Mouse (Mus musculus): ENCODE data around the gene Arl6ip4.

Arl6ip4 gene

DNA sequence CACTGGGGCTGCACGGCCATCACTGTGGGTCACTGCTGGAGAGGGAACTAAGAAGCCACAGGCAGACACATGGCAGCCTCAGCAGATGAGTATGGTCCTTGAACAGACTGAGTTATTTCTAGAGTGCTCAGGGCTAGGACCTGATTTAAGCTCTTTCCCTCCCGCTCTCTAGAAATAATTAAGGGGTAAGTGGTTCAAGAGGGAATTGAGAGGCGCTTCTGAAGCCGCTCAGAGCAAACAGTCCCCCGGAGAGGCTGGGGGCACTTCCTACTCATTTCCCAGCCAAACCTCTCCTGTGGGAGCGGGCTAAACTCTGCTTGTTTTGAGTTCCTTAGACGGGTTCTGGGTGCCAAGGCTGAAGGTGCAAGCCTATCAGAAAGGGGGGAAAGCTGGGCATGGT lies 35.0 kb downstream of the Arl6ip4 start:
- DNase-seq (ENCODE audit: low read depth) = no peak

DNA sequence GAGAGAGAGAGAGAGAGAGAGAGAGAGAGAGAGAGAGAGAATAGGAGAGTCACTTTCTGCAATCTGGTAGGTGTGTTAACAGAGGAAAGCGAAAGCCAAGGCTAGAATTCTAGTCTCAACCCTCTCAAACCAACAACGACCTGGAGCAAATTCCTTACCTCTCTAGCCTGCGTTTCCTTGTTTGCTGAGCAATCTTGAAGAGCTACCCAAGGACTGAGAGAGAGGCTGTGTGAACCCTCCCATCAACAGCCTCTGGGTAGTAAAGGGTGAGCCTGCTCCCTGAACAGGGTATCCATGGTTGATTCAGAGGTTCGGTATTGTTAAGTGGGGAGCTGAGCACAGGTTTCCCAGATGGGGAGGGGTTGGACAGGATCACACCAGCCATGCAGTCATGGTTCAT lies 36.8 kb downstream of the Arl6ip4 start:
- DNase-seq (ENCODE audit: low read depth) = no peak

DNA sequence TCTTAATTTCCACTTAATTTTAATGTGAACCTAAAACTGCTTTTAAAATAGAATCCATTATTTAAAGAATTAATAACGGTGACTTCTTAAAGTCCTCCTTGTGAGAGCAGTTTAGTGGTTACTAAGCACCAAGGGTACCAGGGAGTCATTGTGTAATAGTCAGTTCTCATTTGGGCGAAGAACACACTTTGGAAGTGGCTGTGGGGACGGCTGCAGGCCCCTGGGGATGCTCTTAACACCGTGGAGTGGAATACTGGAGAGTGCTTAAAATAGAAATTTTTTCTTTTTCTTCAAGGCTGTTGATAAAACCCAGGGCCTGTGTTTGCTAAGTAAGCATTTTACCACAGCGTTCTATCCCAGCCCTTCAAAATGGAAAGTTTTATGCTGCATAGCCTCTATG lies 40.1 kb downstream of the Arl6ip4 start:
- no peak for DNase-seq (ENCODE audit: low read depth)

DNA sequence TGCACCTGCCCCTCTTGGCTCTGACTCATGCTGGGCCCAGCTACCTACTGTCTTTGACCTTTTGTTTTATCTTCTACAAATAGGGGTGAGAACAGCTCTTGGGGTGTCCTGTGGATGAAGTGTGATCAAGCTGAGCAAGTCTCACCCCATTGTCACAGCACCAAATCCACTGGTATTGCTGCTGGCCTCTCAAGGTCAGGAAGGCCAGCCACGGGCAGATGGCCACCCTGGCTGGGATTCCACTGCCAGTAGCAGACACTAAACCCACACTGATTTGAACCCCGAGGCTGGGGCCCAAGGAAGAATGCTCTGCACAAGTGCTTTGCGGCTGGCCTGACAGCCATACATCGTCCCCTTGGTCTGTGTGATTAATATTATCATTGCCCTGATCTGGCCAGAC lies 42.4 kb downstream of the Arl6ip4 start:
- no peak for DNase-seq (ENCODE audit: low read depth)

DNA sequence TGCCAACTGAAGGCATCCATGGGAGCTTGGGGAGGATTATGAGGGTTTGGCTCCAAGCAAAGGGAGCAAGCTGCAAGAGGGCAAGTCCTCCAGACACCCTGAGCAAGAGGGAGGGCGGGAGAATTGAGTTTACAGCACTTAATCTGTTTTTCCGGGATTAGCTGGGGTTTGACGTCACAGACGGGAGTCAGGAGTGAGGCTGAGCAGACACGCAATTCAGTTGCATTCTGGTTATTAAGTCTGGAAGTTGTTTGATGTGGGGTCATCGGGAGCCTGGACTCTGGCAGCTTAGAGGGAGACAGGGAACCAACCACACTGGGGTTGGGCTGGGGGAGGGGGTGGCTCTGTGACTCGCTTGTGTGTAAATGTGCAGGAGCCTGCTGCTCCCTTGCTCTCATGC lies 43.6 kb downstream of the Arl6ip4 start:
- DNase-seq (ENCODE audit: low read depth) = no peak

DNA sequence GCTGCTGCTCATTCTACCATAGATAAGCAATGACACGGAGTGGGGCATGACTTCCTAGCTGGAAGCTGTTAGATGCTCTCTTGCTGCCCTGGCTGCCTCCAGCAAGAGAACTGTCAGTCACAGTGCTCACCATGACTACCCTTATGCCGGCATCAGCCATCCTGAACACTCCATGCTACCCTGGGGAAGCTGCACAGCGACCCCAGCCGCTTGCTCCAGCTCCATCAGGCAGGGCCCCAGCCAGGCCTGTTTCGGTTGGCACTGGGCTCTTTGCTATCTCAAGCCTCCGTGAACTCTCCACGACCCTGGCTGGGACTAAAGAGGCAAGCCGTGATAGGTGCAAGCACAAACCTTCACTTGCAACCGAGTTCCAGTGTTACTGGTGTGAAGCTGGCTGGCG lies 45.9 kb downstream of the Arl6ip4 start:
- DNase-seq (ENCODE audit: low read depth) = no peak

DNA sequence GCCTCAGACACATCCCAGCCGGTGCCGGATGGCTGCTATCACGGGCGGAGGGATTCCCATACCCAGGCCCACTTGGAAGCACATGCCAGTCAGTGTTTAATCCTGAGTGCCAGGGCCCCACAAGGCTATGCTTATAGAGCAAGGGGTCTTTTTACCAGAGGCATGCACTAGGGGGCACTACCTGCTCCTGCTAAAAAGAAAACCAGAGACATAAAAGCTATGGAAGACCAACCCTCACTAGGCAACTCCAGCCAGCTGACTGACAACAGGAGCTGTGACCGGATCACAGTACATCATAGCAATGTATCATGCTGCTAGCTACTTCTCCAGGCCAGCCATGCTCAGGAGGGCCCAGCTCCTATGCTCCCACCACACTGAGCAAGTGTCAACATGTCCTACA lies 46.7 kb downstream of the Arl6ip4 start:
- DNase-seq (ENCODE audit: low read depth) = peak; percentile 76

DNA sequence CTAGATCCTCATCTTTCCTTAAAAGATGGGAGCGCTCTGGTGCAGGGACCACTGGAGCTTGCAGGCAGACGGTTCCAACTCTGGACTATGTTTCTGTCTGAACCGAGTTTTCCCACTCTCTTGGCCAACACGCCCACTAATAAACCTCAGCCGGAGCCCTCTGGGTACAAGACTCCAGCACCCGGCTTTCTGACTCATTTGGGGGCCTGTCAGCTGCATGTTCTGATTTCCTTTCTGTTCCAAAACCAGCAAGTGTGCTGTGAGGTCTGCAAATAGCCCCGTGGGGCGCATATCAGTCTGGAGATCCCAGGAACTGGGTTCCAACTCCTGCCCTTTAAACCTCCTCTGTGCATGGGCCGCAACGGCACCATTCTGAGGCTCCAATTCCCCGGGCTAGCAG lies 47.6 kb downstream of the Arl6ip4 start:
- DNase-seq (ENCODE audit: low read depth) = no peak

DNA sequence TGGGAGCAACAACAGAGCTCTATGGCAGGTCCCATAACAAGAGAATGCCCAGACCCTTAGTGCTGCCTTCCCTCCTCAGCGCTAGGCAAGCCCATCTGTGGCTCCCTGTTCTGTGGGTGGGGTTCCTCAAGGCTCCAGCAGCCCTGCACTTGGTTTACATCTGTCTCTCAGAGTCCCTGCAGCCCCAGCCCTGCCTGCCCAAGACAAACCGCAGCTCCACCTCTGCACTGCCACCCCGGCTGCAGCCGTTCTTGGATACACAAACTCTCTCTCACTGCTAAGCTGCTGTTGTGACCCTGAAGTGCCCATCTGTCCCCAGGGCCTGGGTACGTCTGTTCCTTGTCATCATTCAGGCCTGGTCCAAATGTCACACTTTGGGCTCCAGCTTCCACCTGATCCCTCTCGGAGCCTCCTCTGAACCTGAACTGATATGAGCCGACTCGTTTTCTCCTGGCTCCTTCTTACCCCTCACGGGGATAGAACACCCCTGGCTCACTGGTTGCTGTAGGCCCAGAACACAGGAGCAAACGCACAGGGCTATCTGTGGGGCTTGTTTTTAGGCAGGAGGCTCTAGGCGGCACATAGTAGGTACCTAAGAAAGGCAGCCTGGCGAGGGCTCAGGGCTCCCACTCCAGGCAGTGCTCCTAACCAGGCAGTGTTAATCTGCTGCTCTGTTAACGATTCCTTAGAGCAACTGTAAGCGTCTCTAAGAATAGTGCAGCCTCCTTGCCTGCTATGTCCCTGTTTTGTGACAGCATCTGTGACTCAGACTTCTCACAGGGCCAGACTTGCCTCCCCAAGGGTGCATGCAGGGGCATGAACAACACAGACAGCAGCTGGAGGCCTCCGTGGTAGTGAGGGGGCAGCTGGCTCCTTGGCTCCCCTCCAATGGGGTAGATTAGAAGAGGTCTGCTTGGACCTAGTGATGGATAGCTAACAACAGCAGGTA lies 50.0 kb downstream of the Arl6ip4 start:
- DNase-seq (ENCODE audit: low read depth) = no peak

DNA sequence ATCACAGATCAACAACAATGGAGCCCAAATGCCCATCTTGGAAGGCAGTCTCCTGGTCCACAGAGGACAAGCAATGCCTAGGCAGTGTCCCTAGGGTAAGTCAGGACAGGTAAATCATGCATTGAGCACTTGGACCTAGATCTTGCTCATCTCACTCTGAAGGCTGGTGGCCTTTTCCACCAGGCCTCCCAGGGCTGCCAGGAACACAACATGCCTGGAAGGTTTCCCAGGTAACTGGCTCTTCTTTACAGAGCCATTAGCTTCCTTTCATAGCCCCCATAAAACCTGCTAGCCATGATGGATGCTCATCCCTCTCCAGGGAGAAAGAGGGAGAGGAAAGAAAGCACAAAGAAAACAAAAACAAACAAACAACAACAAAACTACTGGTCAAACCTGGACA lies 50.9 kb downstream of the Arl6ip4 start:
- no peak for DNase-seq (ENCODE audit: low read depth)

DNA sequence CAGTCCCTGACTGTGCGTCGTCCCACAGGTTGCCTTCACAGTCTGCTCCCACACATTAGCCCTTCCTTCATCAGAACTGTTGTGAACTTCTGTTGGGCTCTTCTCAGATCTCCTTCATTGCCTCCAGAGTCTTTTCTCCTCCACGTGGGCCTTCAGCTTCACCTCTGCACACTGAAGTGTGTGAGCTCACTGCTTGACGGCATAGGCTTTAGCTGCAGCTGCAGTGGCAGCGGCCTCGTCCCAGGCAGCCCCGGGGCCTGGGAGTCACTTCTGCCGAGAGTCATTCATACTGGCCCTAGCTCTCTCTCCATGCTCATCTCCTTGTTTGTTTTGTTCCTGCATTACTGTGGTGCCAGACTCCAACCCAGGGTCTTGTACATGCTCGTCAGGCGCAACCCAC lies 51.7 kb downstream of the Arl6ip4 start:
- DNase-seq (ENCODE audit: low read depth) = no peak
